Mouse (Mus musculus): ENCODE data around the gene Rgs2. TPM values are rescaled to one million over a fixed set of nuclear protein-coding genes. Genes with fewer than 3 reads are reported as not detected.

Gene Rgs2
- polyA plus RNA-seq, 1 experiment, result 2.8 TPM

- Histone ChIP-seq H3K27ac (ENCODE audit: control insufficient read depth, insufficient read depth, low read depth, low read length) (no peak overlapping the region), H3K27me3 (ENCODE audit: control insufficient read depth, insufficient read depth, low read length) (no peaks in the 10 kb centered on the region), H3K4me3 (ENCODE audit: control insufficient read depth, low read depth, low read length) (no peak overlapping the region), H3K4me1 (ENCODE audit: control insufficient read depth, insufficient read depth, low read length) (no peaks in the 10 kb centered on the region), H3K36me3 (ENCODE audit: control insufficient read depth, insufficient read depth, low read length) (no peaks in the 10 kb centered on the region)
- no peak for TF ChIP-seq POLR2A (IDR thresholded peaks at IDR 0.05; ENCODE audit: control insufficient read depth, low read depth, low read length)
- TF ChIP-seq CTCF (IDR thresholded peaks at IDR 0.05; ENCODE audit: control insufficient read depth, insufficient read depth, insufficient replicate concordance, low read depth, low read length), result no peak
Measured at GRCm38 (mm10) chr1:143960340-143960739, 43.6 kb downstream of the Rgs2 start.

- no peak overlapping the region for H3K27ac ChIP-seq (ENCODE audit: control insufficient read depth, insufficient read depth, low read depth, low read length)
- no peaks in the 10 kb centered on the region for H3K27me3 ChIP-seq (ENCODE audit: control insufficient read depth, insufficient read depth, low read length)
- no peak for TF ChIP-seq CTCF (IDR thresholded peaks at IDR 0.05; ENCODE audit: control insufficient read depth, insufficient read depth, insufficient replicate concordance, low read depth, low read length)
- no peak for TF ChIP-seq POLR2A (IDR thresholded peaks at IDR 0.05; ENCODE audit: control insufficient read depth, low read depth, low read length)
- H3K36me3 ChIP-seq (ENCODE audit: control insufficient read depth, insufficient read depth, low read length), result no peaks in the 10 kb centered on the region
- H3K4me1 ChIP-seq (ENCODE audit: control insufficient read depth, insufficient read depth, low read length), result no peaks in the 10 kb centered on the region
- H3K4me3 ChIP-seq (ENCODE audit: control insufficient read depth, low read depth, low read length), result no peak overlapping the region
Measured at GRCm38 (mm10) chr1:143956090-143956489, 47.9 kb downstream of the Rgs2 start.

DNA sequence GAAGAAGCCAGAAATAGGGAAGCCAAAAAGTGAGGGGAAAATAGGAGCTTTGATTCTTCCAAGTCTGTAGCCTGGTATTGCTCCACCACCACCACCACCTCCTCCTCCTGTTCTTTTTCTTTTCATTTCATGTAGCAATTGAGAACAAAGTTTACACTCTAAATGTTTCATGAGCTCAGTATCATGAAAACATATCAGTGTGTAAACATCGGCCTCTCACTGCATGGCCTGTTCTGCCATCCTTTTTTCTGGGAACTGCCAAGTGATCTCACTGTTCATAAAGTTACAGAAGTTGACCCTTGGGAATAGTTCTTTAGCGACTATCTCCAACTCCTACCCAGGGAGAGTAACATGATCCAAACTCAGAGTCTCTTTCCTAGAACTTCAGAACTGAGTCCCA is 51.1 kb downstream of the Rgs2 start:
- TF ChIP-seq POLR2A (IDR thresholded peaks at IDR 0.05; ENCODE audit: control insufficient read depth, low read depth, low read length) (no peak), CTCF (IDR thresholded peaks at IDR 0.05; ENCODE audit: control insufficient read depth, insufficient read depth, insufficient replicate concordance, low read depth, low read length) (no peak)
- Histone ChIP-seq H3K27me3 (ENCODE audit: control insufficient read depth, insufficient read depth, low read length) (no peaks in the 10 kb centered on the region), H3K27ac (ENCODE audit: control insufficient read depth, insufficient read depth, low read depth, low read length) (no peak overlapping the region), H3K4me3 (ENCODE audit: control insufficient read depth, low read depth, low read length) (no peak overlapping the region), H3K36me3 (ENCODE audit: control insufficient read depth, insufficient read depth, low read length) (no peaks in the 10 kb centered on the region), H3K4me1 (ENCODE audit: control insufficient read depth, insufficient read depth, low read length) (no peaks in the 10 kb centered on the region)

Other genes with a start within 250 kb of the Rgs2 start
- gene Trove2, start 227.1 kb downstream of the Rgs2 start, polyA plus RNA-seq (2012; rRNA removed), result 0.35 and 0.41 TPM in 2 replicates
- gene Uchl5, start 226.9 kb downstream of the Rgs2 start, polyA plus RNA-seq (2012; rRNA removed), result 15.0 and 15.5 TPM in 2 replicates
- not detected in 2 replicates for gene Rgs13, start 173.2 kb upstream of the Rgs2 start, polyA plus RNA-seq (2012; rRNA removed)
- gene Rgs1, start 245.1 kb upstream of the Rgs2 start, polyA plus RNA-seq (2012; rRNA removed), result 0.07 TPM in 1 of 2 replicates, not detected in the other

All from testis, adult 2 months (tissue).